Mouse (Mus musculus) kidney, postnatal 14 days (tissue): ENCODE data around the gene Sapcd2.
"Not testable (repeated sequence)": the region's sequence is repeated elsewhere in the genome, so short reads cannot be mapped to it uniquely, and the experiment has no call there.

Experiments
- DNase-seq: peaks from one replicate; pipeline ENCODE4 v3.0.0; 2022; ENCODE audit warnings: mixed read lengths

Sapcd2 gene

DNA sequence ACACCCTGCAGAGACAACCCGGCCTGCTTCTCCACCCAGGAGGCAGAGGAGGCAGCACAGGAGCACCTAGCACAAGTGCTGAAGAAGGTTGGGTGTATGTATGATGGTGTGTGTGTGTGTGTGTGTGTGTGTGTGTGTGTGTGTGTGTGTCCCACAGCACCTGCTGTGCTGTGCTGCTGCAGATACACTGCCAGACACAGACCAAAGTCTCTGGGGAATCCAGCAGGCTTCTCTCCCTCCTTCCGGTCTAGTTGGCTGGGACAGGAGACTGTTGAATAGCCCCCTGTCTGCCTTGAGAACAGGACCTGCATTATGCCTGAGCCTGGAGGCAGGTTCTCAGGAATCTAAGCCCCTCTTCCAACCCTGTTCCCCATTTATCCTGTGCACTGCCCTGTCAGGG is 1.3 kb downstream of the Sapcd2 start:
- no peak for DNase-seq

- peak; percentile 71 for DNase-seq
Measured at GRCm38 (mm10) chr2:25376589-25376988, 4.5 kb downstream of the Sapcd2 start.

DNA sequence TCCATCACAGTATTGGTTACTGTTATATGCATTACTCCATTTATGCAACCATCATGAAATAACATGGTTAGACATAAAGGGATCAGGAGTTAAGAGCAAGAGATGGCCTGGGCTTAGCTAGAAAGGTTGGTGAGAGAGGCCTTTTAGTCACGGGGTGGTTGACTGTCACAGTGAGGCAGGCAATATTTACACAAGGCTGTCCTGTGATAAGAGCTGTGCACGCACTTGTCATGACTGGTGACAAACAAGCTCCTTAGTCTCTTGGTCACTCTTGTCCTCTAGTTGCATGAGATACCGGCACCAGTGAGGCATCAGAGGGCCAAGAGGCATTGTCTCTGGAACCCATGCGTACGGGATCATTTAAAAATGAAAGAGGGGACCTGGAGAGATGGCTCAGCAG is 12.4 kb downstream of the Sapcd2 start:
- no peak for DNase-seq

DNA sequence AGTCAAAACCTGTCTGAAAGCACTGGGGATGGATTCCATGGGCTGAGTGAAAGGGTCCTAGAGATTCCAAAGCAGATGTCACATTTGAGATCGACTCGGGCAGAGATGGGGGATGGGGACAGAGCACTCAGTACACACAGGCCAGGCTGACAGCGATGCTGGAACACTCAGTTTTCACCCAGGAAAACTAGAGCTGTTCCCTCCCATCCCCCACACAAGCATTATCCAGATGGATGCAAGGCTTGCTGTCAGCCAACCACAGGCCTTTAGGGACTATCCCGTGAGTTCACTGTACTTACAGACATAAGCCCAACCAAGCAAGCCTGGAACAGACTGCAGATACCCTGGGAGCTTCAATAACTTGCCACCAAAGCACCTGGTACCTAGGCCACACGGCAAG is 19.1 kb downstream of the Sapcd2 start:
- DNase-seq = no peak

- no peak for DNase-seq
Measured at GRCm38 (mm10) chr2:25394281-25395221, 22.4 kb downstream of the Sapcd2 start.

GRCm38 (mm10) chr2:25395721-25396596 is 23.8 kb downstream of the Sapcd2 start, which contains the start of gene Entpd2:
Gene Entpd2, plus strand, starts transcription at chr2:25395874.
- peak; percentile 66 for DNase-seq

GRCm38 (mm10) chr2:25396597-25396983 is 24.5 kb downstream of the Sapcd2 start:
- no peak for DNase-seq

DNA sequence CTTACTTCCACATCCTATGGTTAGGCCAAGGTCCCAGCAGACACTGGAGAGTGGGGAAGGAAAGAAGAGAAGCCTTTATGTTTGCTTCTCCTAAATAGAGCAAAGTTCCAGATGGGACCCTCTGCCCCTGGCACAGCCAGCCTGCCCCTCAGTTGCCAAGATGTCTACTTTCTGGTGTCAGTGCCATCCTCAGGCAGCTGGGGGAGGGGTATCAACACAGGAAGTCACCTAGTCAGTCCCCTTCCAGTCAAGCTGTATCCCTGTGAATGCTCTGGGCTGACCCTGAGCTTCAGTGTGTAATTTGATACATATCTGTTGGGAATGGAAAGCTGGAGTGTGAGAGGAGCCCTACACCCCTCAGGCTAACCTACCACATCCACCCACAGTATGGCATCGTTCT is 24.9 kb downstream of the Sapcd2 start:
- DNase-seq = no peak

DNA sequence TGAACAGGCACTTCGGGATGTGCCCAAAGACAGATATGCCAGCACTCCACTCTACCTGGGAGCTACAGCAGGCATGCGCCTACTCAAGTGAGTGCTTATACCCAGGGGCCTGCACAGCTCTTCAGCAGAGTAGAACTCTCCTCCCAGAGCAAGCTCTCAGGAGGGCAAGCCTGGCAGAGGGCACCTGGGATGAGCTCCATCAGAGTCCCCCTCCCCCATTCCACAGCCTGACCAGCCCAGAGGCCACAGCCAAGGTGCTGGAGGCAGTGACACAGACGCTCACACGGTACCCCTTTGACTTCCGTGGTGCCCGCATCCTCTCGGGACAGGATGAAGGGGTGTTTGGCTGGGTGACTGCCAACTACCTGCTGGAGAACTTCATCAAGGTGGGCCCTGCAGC is 25.9 kb downstream of the Sapcd2 start:
- DNase-seq = no peak

GRCm38 (mm10) chr2:25399051-25399450 is 26.9 kb downstream of the Sapcd2 start, which contains the start of gene Npdc1:
Gene Npdc1, plus strand, starts transcription at chr2:25399351.
- no peak for DNase-seq

GRCm38 (mm10) chr2:25400291-25400690 is 28.2 kb downstream of the Sapcd2 start:
- DNase-seq = no peak

DNA sequence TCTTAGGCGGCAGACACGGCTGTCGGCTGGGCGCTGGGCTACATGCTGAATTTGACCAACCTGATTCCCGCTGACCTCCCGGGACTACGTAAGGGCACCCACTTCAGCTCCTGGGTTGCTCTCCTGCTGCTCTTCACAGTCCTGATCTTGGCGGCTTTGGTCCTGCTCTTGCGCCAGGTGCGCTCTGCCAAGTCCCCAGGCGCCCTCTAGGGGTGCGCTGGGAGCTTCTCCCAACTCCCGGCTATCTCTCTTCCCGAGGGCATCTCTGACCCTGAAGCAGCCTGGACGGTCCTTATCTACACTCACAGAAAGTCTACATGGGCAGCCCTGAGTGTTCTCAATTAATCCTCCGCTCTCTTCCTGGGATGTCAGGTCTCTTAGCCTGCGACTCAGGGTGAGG is 28.6 kb downstream of the Sapcd2 start:
- DNase-seq = peak; percentile 72

- DNase-seq = peak; percentile 87
Measured at GRCm38 (mm10) chr2:25402377-25402971, 30.4 kb downstream of the Sapcd2 start.

GRCm38 (mm10) chr2:25402972-25403601 is 31.0 kb downstream of the Sapcd2 start:
- DNase-seq = peak; percentile 81

GRCm38 (mm10) chr2:25403994-25404393 is 31.9 kb downstream of the Sapcd2 start:
- no peak for DNase-seq

DNA sequence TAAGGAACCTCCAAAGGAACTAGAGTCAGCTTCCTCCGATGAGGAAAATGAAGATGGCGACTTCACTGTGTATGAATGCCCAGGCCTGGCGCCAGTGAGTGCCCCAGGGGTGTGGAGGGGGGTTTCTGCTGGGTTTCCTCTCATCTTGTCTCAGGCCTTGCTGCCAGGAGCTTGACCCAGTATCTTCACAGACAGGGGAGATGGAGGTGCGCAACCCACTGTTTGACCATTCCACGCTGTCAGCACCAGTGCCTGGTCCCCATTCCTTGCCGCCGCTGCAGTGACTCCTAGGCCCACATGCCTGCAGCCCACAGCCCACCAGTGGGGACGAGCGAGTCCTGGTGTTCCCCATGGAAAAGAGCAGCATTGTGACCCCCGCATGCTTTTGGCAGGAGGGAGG is 36.8 kb downstream of the Sapcd2 start:
- DNase-seq = no peak

GRCm38 (mm10) chr2:25413436-25413835 is 41.3 kb downstream of the Sapcd2 start:
- not testable (repeated sequence) for DNase-seq

- no peak for DNase-seq
Measured at GRCm38 (mm10) chr2:25417426-25417825, 45.3 kb downstream of the Sapcd2 start.

- DNase-seq = peak; percentile 54
Measured at GRCm38 (mm10) chr2:25421896-25422295, 49.8 kb downstream of the Sapcd2 start.

DNA sequence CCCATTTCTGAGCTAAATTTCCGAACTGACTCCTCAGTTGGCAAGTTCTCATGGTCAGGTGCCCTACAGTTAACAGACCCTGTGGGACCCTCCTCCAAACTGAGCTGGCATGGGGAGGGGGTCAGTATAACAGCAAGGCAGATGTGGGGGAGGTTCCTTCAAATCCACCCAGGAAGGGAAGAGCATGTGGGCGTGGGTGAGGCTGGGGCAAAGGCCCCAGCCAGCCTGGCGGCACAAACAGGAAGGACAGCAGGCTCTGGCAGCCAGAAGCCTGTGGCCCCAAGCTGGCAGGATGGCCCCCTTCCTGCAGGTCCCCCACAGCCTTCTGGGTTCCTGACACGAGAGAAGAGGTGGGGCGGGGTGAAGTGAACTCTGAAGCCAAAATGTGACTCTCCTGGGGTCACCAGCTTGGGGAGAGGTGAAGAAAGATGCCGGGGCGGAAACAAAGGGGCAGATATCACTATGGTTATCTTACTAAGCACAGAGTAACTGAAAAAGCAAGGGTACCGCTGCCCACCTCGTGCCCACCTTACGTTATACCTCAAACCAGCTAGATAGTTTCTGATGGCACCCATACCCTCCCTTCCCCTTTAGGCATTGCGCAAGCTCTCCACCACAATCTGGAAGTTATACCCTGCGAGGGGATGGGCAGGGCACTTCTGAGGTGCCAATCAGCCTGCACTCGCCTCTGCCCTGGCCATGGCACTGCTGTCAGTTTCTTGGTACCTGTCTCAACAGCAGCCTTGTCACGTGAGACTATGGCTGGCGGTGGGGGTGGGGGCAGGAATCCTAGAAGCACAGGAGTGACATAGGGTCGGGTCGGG is 50.7 kb downstream of the Sapcd2 start, which contains the start of gene Fut7:
Gene Fut7 (plus strand): TSS at position 681 of the 824 bp plus-strand sequence.
- DNase-seq = no peak

- no peak for DNase-seq
Measured at GRCm38 (mm10) chr2:25423626-25424025, 51.5 kb downstream of the Sapcd2 start.

DNA sequence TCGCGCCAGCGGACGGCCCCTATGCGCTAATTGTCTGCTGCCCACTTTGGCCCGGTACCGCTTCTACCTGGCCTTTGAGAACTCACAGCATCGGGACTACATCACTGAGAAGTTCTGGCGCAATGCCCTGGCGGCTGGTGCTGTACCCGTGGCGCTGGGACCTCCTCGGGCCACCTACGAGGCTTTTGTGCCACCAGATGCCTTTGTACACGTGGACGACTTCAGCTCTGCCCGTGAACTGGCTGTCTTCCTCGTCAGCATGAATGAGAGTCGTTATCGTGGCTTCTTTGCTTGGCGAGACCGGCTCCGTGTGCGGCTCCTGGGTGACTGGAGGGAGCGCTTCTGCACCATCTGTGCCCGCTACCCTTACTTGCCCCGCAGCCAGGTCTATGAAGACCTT is 53.4 kb downstream of the Sapcd2 start:
- no peak for DNase-seq
